In the genomic region with DNA sequence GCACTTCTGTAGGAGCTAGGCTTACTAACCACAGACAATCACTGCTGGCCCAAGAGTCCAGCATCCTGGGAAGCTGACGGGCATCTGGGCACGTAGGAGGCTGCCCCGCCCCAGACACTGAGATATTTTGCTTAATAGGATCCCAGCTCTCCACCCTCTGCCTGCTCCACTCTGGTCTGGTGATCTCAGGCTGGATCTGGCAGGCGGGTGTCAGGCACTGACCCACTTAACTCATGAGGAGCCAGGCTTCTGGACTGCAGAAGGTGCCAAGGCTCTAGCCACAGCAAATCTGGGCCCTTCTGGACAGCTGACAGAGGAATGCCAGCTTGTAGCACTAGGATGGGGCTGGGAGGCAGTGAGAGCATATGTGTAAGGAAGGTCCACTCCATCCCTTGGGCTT, we compare ENCODE assay signal across 12 mouse cellular contexts. TPM values are rescaled to one million over a fixed set of nuclear protein-coding genes. Genes with fewer than 3 reads are reported as not detected.
A peak's percentile ranks its signal among the peaks of the same experiment; 100 is the strongest.
DNase-seq lines count a peak whose midpoint lies in the region; ATAC-seq and TF ChIP-seq lines count a peak whose summit lies in the region.
"Had no signal": no experiment of that assay in that cellular context is flagged by ENCODE, and none has a peak within 500 bp of the region (broad histone marks: within the 10 kb centered on the region; RNA-seq: fewer than 3 reads in every experiment).

No protein-coding gene starts in this region.

- H3K9me3 ChIP-seq in heart, embryonic 12.5 days (replicated peaks): no peaks in the 10 kb centered on the region
- H3K9me3 ChIP-seq in heart, embryonic 10.5 days: no peaks in the 10 kb centered on the region
- no peaks in the 10 kb centered on the region for H3K9me3 ChIP-seq in liver, postnatal 0 days (ENCODE audit: low read length)
- H3K9me3 ChIP-seq: neural tube, embryonic 15.5 days had no signal

- H3K4me2 ChIP-seq in heart, embryonic 12.5 days: no peak overlapping the region
- H3K4me2 ChIP-seq in liver, postnatal 0 days (ENCODE audit: low read depth, low read length): no peak overlapping the region
- H3K4me2 ChIP-seq: lung, embryonic 14.5 days; midbrain, embryonic 11.5 days; neural tube, embryonic 15.5 days had no signal

- no peak for ATAC-seq in heart, embryonic 12.5 days (ENCODE audit: insufficient number of reproducible peaks, low FRiP score)
- ATAC-seq in liver, postnatal 0 days: no peak

- intact Hi-C loops in left cerebral cortex, postnatal 36 days (cut with DNase I): no loop called here

- H3K36me3 ChIP-seq in heart, embryonic 12.5 days: peaks cover 47% of the 10 kb centered on the region
- peaks cover 78% of the 10 kb centered on the region for H3K36me3 ChIP-seq in heart, embryonic 10.5 days
- peaks cover 77% of the 10 kb centered on the region for H3K36me3 ChIP-seq in liver, postnatal 0 days (replicated peaks; ENCODE audit: insufficient read depth, low read length)

- H3K27me3 ChIP-seq in heart, embryonic 12.5 days (replicated peaks): no peaks in the 10 kb centered on the region
- H3K27me3 ChIP-seq in heart, embryonic 10.5 days (ENCODE audit: insufficient read depth, poor library complexity, severe bottlenecking): no peaks in the 10 kb centered on the region
- H3K27me3 ChIP-seq in liver, postnatal 0 days (ENCODE audit: insufficient read depth, low read length): no peaks in the 10 kb centered on the region
- H3K27me3 ChIP-seq: neural tube, embryonic 15.5 days had no signal

- no peak for TF ChIP-seq CTCF in liver, postnatal 0 days (IDR thresholded peaks at IDR 0.05; ENCODE audit: low read depth)

- DNase-seq in heart, embryonic 10.5 days (ENCODE audit: low spot score): no peak
- DNase-seq in liver, postnatal 0 days: peak; percentile 13
- no peak for DNase-seq in liver
- peak; percentile 83 to 94 for DNase-seq in cerebellum, adult 18-20 months
- peak; percentile 50 for DNase-seq in retina, postnatal 1 day
- no peak for DNase-seq in lung, postnatal 25 days (ENCODE audit: low spot score)
- DNase-seq in left cerebral cortex, postnatal 36 days (ENCODE audit: low spot score in 2 of 2): no peak
- DNase-seq: lung, embryonic 14.5 days; thymus, postnatal 25 days had no signal

- TF ChIP-seq EP300 in liver, postnatal 0 days (IDR thresholded peaks at IDR 0.05; ENCODE audit: low read depth): no peak

- no peak overlapping the region for H3K27ac ChIP-seq in heart, embryonic 12.5 days (ENCODE audit: poor library complexity, severe bottlenecking)
- H3K27ac ChIP-seq in heart, embryonic 10.5 days: no peak overlapping the region
- no peak overlapping the region for H3K27ac ChIP-seq in liver, postnatal 0 days (ENCODE audit: low read depth)
- H3K27ac ChIP-seq: neural tube, embryonic 15.5 days had no signal

- no peak overlapping the region for H3K4me3 ChIP-seq in heart, embryonic 12.5 days
- no peak overlapping the region for H3K4me3 ChIP-seq in heart, embryonic 10.5 days
- no peak overlapping the region for H3K4me3 ChIP-seq in liver, postnatal 0 days (ENCODE audit: low read depth, low read length)
- H3K4me3 ChIP-seq: neural tube, embryonic 15.5 days had no signal

- 0 out of 2 replicates have a peak overlapping the region, but pooled peaks have one; percentile 26 for H3K9ac ChIP-seq in heart, embryonic 12.5 days
- 0 out of 2 replicates have a peak overlapping the region, but pooled peaks have one; percentile 11 for H3K9ac ChIP-seq in liver, postnatal 0 days (replicated peaks)
- H3K9ac ChIP-seq: lung, embryonic 14.5 days; neural tube, embryonic 15.5 days had no signal

- WGBS in heart, embryonic 12.5 days: 68% methylated on average over 4 of the region's 4 CpGs
- 80% methylated on average over 4 of the region's 4 CpGs for WGBS in heart, embryonic 10.5 days
- 86% methylated on average over 4 of the region's 4 CpGs for WGBS in liver, postnatal 0 days (ENCODE audit: insufficient replicate concordance)

- peaks cover 36% of the 10 kb centered on the region for H3K4me1 ChIP-seq in heart, embryonic 12.5 days (replicated peaks)
- H3K4me1 ChIP-seq in heart, embryonic 10.5 days: peaks cover 33% of the 10 kb centered on the region
- peaks cover 73% of the 10 kb centered on the region for H3K4me1 ChIP-seq in liver, postnatal 0 days (ENCODE audit: insufficient read depth)

RNA-seq across cellular contexts. Expression of gene Ulk1, which starts 7.7 kb away (rescaled TPM):
- polyA plus RNA-seq in heart, embryonic 12.5 days (2016; fragmentation: Nextera tagmentation; extraction: Ambion mirVana): 17.4 TPM in 2 replicates
- 12.8 and 17.0 TPM in 2 replicates for polyA plus RNA-seq in heart, embryonic 10.5 days (2016; fragmentation: Nextera tagmentation; extraction: Ambion mirVana)
- polyA plus RNA-seq in liver, postnatal 0 days (2015; fragmentation: Nextera tagmentation; extraction: Ambion mirVana): 7.9 and 8.1 TPM in 2 replicates
- 10 to 100 TPM; 64.9 to 80.5 TPM for total RNA-seq in left cerebral cortex, postnatal 36 days (2021)

RNA-seq across cellular contexts. Expression of gene Pus1, which starts 21.7 kb away (rescaled TPM):
- polyA plus RNA-seq in heart, embryonic 12.5 days (2016; fragmentation: Nextera tagmentation; extraction: Ambion mirVana): 33.8 and 37.8 TPM in 2 replicates
- 46.6 and 49.8 TPM in 2 replicates for polyA plus RNA-seq in heart, embryonic 10.5 days (2016; fragmentation: Nextera tagmentation; extraction: Ambion mirVana)
- 16.9 and 19.0 TPM in 2 replicates for polyA plus RNA-seq in liver, postnatal 0 days (2015; fragmentation: Nextera tagmentation; extraction: Ambion mirVana)
- 10 to 100 TPM; 21.6 to 21.8 TPM for total RNA-seq in left cerebral cortex, postnatal 36 days (2021)

RNA-seq across cellular contexts. Expression of gene Ep400, which starts 31.7 kb away (rescaled TPM):
- polyA plus RNA-seq in heart, embryonic 12.5 days (2016; fragmentation: Nextera tagmentation; extraction: Ambion mirVana): 32.1 and 32.7 TPM in 2 replicates
- 41.3 and 46.9 TPM in 2 replicates for polyA plus RNA-seq in heart, embryonic 10.5 days (2016; fragmentation: Nextera tagmentation; extraction: Ambion mirVana)
- 9.3 and 10.6 TPM in 2 replicates for polyA plus RNA-seq in liver, postnatal 0 days (2015; fragmentation: Nextera tagmentation; extraction: Ambion mirVana)
- total RNA-seq in left cerebral cortex, postnatal 36 days (2021): 100 to 1,000 TPM in 1 of 2 experiments, 10 to 100 TPM in 1; 95.6 to 101 TPM

RNA-seq across cellular contexts. Expression of gene Hscb, which starts 37.4 kb away (rescaled TPM):
- polyA plus RNA-seq in heart, embryonic 12.5 days (2016; fragmentation: Nextera tagmentation; extraction: Ambion mirVana): 32.3 and 33.4 TPM in 2 replicates
- 22.2 and 27.4 TPM in 2 replicates for polyA plus RNA-seq in heart, embryonic 10.5 days (2016; fragmentation: Nextera tagmentation; extraction: Ambion mirVana)
- 41.5 and 47.7 TPM in 2 replicates for polyA plus RNA-seq in liver, postnatal 0 days (2015; fragmentation: Nextera tagmentation; extraction: Ambion mirVana)
- total RNA-seq in left cerebral cortex, postnatal 36 days (2021): 10 to 100 TPM; 11.3 to 13.5 TPM

RNA-seq across cellular contexts. Expression of gene Chek2, which starts 37.6 kb away (rescaled TPM):
- 18.4 and 19.4 TPM in 2 replicates for polyA plus RNA-seq in heart, embryonic 12.5 days (2016; fragmentation: Nextera tagmentation; extraction: Ambion mirVana)
- 28.1 and 28.8 TPM in 2 replicates for polyA plus RNA-seq in heart, embryonic 10.5 days (2016; fragmentation: Nextera tagmentation; extraction: Ambion mirVana)
- polyA plus RNA-seq in liver, postnatal 0 days (2015; fragmentation: Nextera tagmentation; extraction: Ambion mirVana): 9.2 and 13.2 TPM in 2 replicates
- 1 to 10 TPM in 1 of 2 experiments, under 1 TPM in 1; 0.99 to 1.6 TPM for total RNA-seq in left cerebral cortex, postnatal 36 days (2021)

Comparison
In these comparisons a context has a peak if more than half of its experiments do, and no peak if none do; other contexts are left out.
1. DNase-seq: peak in liver, postnatal 0 days (single experiment), cerebellum, adult 18-20 months (2 of 2) and retina, postnatal 1 day (single experiment); none in heart, embryonic 10.5 days (single experiment), liver (single experiment), lung, postnatal 25 days (single experiment) and left cerebral cortex, postnatal 36 days (0 of 2).